Mouse (Mus musculus): Measurements from ENCODE around the gene Zfp62. TPM values are rescaled to one million over a fixed set of nuclear protein-coding genes. Genes with fewer than 3 reads are reported as not detected.

Zfp62 gene
- total RNA-seq, 1 experiment from 2014 or later, result 91.8 TPM

DNA sequence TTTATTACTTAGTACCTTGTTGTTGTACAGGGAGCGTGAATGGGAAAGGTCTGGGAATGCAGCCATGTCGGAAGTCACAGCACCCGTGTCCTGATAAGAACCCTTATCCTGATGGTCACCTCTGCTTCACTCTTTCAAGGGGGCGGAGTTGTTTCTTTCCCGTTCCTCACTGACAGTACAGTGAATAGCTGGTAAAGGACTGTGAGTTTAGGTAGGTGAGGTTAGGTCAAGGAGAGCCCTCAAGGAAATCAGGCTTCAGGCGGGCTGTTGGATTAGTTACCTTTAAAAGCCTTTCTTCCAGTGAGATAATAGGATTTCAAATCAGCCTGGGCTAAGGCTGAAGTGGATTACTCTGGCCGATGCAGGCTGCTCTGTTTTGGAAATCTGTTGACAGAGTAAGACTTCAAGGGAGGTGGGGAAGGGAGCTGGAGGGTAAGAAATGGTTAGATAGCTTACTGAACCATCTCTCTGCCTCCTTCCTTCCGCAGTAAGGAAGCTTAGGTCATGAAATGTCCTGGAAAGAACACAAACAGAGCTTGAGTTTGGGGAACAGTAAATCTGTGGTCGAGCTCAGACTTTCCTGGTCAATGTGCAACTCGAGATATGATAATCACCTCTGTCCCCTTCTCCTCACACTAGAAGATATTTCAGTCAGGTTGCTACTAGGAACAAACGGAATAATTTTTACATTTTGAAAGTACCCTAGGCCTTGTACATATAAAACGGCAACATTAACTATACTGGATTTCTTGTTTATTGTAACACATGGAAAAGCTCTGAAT, 42.7 kb downstream of the Zfp62 start:
- ATAC-seq (ENCODE audit: extremely low read depth, insufficient number of reproducible peaks, low FRiP score, poor library complexity, severe bottlenecking), result no peak

DNA sequence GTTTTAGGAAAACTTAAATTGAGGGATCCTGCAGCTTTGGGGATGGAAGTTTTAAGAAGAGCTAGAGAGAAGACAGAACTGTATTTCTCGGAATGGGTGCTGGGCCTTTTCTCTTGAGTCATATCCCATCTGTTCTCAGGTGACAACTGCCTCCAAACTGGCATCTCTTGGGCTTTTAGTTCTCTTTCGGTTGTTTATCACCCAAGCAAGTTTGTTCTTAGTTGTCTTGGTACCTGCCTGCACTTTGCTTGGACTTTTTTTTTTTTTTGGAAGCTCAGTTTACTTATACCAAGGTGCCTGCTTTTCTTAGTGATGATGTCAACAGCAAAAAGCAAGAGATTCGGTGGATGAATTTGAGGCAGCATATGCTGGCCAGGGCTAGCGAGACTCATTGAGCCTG, 43.4 kb downstream of the Zfp62 start:
- ATAC-seq (ENCODE audit: extremely low read depth, insufficient number of reproducible peaks, low FRiP score, poor library complexity, severe bottlenecking), result no peak

DNA sequence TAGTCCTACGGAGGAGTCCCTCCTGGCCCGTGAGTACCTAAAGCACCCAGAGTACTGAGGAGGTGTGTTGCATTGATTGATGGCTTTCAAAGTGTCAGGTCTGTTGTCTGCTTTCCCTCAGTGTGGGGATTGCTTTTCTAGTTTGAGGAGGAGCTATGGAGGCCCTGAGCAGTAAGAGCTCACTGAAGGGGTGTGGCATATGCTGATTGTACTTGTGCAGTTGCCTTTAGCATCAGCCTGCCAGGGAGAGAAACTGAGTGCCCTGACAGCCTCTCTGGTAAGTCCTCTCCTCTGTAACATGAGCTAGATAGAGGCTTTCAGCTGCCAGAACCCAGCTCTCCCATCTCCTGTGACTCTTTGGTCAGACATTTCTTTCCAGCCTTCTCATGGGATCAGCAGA, 44.2 kb downstream of the Zfp62 start:
- no peak for ATAC-seq (ENCODE audit: extremely low read depth, insufficient number of reproducible peaks, low FRiP score, poor library complexity, severe bottlenecking)

DNA sequence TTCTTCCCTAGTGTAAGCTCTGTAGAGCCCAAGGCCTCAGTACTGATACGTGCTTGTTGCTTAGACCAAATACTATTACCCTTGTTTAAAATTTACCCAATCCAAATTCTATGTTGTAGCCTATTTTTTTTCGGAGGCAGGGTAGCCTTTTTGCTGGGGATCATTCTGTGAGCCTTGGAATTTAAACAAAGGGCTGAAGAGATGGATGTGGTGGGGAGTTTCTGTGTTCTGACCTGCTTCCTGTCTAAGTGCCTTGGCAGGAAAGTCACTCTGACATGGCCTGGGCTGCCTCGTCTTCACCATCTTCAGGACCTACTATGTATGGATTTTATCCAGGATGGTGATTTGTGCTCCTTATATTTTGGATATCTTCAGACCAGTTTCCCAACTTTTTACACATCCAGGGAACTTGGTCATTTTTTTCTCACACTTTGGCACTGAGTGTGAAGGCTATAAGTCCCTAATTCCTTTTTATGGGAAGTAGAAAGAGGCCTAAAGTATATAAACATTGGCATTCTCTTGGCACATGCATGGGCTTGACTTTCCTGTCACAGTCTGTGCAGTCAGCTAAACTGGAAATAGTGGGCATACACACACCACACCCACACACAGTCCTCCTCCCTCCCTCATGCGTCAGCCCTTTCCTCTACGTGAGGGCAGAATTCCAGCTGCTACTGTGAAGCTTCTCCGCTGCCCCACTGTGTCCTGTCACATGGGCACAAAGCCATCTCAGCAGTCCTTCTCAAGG, 45.3 kb downstream of the Zfp62 start:
- ATAC-seq (ENCODE audit: extremely low read depth, insufficient number of reproducible peaks, low FRiP score, poor library complexity, severe bottlenecking), result no peak

DNA sequence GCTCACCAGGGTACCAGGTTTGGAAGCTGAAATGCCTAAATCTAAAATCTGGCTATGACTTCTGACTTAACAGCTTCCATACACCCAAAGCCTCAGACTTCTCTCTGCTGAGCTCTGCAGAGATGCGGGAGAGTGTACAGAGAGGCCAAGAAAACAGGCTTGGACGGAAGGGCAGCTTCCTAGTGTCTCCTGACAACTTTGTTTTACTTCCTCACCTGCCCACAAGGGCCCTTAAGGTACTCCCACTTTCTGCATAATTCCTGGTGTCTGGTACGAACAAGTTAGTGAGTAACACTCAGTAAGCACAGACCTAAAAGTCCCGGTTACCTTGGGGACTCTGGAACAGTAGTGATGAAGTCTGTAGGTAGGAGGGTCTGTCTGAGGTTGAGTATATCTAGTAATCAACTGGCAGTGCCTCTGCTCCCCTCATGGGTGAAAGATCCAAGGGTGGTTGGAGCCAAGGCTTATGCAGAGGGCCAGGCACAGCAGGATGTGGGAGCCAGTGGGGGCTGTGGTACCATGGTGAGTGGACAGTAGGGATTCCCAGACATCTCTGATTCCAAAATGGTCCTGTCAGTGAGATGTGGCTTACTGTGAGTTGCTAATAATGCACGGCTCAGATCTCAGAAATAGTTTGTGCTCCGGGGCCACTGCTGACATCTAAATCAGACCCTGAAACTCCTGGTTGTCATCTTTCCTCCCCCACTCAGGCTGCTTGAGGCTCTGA, 46.0 kb downstream of the Zfp62 start:
- ATAC-seq (ENCODE audit: extremely low read depth, insufficient number of reproducible peaks, low FRiP score, poor library complexity, severe bottlenecking), result no peak

DNA sequence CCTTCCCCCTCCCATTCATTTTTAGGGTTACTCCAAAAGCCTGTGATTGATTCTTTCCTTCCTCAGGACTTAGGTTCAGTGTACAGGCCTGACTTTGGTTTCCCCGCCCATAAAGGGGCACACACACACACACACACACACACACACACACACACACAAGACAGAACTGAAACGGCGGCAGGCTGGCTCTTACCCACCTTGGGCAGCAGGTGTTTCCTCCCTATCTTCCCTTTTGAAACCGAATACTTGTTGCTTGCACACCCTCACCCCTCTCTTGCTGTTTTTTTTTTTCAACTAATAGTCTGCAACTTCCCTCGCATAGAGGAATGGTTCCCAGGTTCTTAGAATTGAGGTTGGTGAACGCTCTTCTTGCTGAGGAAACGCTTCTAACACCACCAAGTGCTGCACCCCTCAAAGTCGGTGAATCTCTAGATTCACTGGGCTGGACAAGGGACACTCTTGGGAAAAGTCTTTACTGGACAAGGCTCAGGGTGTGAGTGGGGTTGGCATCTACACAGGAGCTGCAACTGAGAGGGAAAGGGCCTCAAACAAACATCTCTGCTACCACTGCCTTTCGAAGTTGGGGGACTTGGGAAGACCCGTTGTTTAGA, 46.8 kb downstream of the Zfp62 start:
- peak; percentile 73 for ATAC-seq (ENCODE audit: extremely low read depth, insufficient number of reproducible peaks, low FRiP score, poor library complexity, severe bottlenecking)

DNA sequence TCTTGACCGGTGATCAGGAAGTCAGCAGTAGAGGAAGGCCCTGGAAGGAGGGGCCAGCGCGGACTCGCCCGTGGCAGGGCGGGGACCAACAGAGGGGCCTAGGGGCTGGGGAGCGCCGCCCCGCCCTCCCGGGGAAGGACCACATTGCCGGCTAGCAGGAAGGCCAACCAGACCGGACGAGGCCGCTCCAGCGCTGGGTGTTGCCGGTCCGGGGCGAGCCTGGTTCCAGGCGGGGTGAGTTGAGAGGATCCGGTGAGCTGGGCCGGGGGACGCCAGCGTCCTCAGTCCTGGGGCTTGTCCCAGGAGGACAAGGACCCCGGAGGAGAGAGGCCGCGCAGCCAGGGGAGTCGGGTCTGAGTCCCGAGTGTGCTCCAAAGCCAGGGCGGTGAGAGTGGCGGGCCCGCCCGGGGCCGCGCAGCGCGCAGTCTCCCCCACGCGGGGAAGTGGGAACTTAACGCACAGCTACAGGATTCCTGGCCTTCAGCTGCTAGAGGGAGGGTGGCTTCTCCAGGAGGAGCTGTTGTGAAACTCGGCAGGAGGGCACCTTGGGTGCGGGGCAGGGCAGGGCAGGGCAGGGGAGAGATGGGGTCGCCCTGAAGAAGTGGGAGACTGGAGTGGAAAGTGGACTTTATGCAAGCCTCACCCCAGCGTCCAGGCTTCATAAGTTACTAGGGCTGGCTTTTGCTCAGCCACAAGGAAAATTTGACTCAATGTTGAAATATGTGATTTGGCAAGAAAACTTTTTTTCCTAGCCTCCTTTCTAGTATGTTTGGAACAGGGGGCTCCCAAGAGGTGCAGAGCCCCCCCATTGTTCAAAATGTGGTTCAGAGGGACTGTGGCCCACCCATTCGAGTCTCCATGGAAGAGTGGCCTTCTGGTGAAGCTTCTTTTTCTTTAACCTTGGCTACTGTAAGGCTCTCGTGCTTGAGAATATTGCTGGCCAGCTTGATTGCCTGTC, 47.6 kb downstream of the Zfp62 start:
- peak; percentile 61 for ATAC-seq (ENCODE audit: extremely low read depth, insufficient number of reproducible peaks, low FRiP score, poor library complexity, severe bottlenecking)

DNA sequence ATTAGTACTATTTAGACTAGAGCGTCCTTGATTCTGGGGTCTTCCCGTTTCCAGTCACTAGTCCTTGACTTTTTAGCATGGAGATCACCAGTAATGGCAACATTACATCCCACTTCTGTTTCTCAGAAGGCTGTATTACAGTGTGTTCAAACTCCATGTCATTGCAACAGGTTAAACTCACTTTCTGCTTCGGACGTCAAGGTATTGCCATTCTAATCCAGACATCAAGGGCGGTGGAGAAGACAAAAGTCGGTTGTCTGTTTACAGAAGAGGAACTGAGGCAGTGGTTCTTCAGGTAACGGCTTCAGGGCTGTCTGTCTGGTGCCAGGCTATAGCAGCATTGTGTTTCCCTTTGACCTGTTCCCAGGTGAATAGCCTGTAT, 48.3 kb downstream of the Zfp62 start:
- ATAC-seq (ENCODE audit: extremely low read depth, insufficient number of reproducible peaks, low FRiP score, poor library complexity, severe bottlenecking), result no peak

DNA sequence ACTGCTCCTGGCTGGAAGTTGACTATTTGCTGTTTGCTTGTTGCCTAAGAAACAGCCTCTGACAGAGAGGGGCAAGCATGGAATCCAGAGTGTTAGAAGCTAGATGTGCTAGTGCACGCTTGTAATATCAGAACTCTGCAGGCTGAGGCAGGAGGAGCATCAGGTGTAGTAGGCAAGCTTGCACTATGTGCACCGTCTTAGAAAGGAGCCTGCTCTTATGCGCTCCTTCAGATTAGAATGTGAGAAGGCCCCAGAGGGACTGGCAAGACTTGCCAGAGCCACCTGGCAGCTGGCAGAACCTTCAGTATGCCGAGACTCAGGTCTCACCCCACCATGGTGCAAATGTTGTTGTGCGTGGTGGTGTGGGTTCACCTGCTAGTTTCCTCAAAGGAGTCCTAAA, 49.0 kb downstream of the Zfp62 start:
- ATAC-seq (ENCODE audit: extremely low read depth, insufficient number of reproducible peaks, low FRiP score, poor library complexity, severe bottlenecking), result no peak

DNA sequence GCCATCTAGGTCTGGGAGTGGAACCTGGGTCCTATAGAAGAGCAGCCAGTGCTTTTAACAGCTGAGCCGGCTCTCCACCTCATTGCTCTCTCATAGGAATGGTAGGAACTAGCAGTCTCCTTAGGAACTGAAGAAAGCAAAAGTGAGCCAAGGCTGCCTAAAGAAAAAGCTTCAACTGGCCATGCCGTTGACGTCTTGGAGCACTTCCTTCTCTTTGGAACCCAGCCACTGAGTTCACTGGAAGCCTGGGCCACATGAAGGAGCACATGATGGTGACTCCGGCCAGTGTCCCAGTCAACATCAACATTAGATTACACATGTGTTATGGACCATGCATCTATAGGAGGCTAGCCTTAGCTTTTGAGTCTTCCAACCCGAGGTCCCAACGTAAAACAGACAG, 49.9 kb downstream of the Zfp62 start:
- no peak for ATAC-seq (ENCODE audit: extremely low read depth, insufficient number of reproducible peaks, low FRiP score, poor library complexity, severe bottlenecking)

DNA sequence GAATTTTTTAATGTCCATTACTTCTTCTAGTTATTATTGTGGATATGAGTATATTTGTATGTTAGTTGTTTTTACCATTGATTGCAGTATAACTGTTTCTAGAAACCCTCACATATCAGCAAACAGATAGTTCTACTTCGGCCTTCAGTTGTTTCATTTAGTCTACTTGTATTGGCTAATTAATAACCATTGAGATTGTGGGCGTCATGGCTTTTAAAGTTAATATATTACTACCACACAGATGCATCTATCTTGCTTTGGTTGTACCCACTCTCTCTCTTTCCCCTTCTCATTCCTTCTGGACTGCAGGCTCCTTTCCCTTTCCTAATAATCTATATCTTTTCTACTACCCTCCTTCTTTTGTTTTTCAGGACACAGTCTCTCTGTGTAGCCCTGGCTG, 56.2 kb downstream of the Zfp62 start:
- no peak for ATAC-seq (ENCODE audit: extremely low read depth, insufficient number of reproducible peaks, low FRiP score, poor library complexity, severe bottlenecking)

DNA sequence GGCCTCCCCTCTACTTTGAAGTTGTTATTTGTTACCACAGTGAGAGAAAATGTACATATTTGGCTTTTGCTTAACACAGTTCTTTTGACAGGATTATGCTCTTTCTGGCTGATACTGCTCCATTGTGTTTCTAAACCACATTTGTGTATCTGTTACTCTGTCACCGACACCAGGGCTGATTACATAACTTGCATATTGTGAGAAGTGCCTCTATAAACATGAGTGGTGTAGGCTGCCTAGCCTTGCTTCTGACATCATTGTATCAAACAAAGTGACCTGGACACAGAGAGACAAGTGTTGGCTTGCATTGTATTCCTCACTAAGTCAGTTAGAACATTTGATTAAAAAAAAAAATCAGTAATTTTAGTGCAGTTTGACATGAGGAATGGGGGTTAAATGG, 56.7 kb downstream of the Zfp62 start:
- ATAC-seq (ENCODE audit: extremely low read depth, insufficient number of reproducible peaks, low FRiP score, poor library complexity, severe bottlenecking), result no peak

DNA sequence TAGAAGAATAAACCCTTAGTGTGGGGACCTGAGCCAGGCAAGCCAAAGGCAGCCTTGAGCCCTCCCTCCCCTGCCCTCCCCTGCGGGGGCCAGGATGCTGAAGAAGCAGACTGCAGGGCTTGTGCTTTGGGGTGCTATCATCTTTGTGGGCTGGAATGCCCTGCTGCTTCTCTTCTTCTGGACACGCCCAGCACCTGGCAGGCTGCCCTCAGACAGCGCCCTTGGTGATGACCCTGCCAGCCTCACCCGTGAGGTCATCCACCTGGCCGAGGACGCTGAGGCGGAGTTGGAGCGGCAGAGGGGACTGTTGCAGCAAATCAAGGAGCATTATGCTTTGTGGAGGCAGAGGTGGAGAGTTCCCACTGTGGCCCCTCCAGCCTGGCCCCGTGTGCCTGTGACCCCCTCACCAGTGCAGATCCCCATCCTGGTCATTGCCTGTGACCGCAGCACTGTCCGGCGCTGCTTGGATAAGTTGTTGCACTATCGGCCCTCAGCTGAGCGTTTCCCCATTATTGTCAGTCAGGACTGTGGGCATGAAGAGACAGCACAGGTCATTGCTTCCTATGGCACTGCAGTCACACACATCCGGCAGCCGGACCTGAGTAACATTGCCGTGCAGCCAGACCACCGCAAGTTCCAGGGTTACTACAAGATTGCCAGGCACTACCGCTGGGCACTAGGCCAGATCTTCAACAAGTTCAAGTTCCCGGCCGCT, 57.7 kb downstream of the Zfp62 start:
- ATAC-seq (ENCODE audit: extremely low read depth, insufficient number of reproducible peaks, low FRiP score, poor library complexity, severe bottlenecking), result peak; percentile 17; the same call in 1 of the 2 replicates

DNA sequence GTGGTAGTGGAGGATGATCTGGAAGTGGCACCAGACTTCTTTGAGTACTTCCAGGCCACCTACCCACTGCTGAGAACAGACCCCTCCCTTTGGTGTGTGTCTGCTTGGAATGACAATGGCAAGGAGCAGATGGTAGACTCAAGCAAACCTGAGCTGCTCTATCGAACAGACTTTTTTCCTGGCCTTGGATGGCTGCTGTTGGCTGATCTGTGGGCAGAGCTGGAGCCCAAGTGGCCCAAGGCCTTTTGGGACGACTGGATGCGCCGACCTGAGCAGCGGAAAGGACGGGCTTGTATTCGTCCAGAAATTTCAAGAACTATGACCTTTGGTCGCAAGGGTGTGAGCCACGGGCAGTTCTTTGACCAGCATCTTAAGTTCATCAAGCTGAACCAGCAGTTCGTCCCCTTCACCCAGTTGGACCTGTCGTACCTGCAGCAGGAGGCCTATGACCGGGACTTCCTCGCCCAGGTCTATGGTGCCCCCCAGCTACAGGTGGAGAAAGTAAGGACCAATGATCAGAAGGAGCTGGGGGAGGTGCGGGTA, 58.3 kb downstream of the Zfp62 start:
- no peak for ATAC-seq (ENCODE audit: extremely low read depth, insufficient number of reproducible peaks, low FRiP score, poor library complexity, severe bottlenecking)

DNA sequence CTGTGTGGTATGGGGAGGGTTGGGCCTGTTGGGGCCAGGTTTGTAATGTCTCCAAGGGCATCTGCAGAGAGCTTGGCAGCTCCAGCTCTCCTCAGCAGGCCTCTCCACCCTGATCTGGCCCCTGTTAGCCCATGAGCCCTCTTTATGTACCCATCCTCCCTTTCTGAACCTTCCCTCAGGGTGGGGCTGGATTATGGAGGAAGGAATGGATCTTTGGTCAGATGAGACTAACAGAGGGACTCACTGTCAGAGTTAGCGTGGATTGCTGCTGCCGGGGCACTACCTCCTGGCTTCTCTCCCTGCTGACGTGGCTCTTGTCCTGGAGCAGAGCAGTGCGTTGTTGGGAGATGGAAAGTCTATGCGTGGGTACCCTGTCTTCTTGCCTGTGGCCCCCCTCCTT, 59.2 kb downstream of the Zfp62 start:
- ATAC-seq (ENCODE audit: extremely low read depth, insufficient number of reproducible peaks, low FRiP score, poor library complexity, severe bottlenecking), result no peak

DNA sequence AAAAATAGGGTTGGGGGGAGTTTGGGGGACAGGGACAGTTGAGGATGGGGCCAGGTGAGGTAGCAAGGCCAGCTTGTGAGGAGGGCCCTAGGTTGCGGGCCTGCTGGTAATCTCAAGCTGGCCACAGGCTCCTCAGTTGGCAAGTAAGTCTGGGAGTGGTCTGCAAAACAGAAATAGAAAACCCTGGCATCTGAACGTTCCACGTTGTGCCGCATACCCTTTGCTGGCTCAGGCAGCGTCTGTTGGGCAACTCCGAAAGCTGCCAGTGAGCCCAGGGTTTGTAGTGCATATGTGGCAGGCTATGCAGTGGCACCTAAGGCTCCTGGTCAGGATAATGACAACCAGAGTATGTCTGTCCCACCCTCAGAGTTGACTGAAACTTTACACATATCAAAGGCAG, 60.1 kb downstream of the Zfp62 start:
- no peak for ATAC-seq (ENCODE audit: extremely low read depth, insufficient number of reproducible peaks, low FRiP score, poor library complexity, severe bottlenecking)

DNA sequence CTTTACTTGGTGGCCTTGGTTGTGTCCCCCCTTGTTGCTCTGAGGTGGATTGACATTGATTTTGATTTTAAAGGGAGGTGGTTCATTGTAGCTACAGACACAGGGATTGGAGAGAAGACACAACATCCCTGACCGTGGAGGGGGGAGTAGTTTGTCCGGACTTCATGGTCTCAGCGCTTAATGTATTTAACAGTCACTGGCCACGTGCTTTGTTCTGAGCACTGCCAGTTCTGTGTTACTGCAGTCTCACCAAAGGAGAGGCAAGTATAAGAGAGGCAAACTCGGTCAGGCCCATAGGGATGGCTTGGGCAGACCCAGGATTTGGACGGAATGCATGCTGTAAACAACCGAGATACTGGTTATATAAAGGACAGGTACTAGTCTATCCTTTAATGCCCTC, 61.0 kb downstream of the Zfp62 start:
- no peak for ATAC-seq (ENCODE audit: extremely low read depth, insufficient number of reproducible peaks, low FRiP score, poor library complexity, severe bottlenecking)

DNA sequence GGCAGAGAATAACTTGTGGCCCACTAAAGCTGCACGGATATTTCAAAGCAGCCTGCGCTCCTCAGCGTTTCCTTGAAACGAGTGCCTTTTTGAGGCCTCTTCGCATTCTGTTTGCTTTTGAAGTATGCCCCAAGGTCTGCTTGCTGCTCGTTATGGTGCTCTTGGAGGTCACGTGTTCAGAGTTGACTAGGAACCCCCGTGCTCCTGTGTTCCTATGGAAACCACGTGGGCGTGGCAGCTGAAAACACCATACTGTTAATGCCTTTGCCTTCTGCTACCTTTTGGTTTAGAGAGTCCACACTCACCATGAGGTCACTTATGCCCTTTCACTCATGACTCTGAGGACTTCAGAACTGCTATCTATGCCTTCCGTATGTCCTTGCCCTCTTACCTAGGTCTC, 61.5 kb downstream of the Zfp62 start:
- no peak for ATAC-seq (ENCODE audit: extremely low read depth, insufficient number of reproducible peaks, low FRiP score, poor library complexity, severe bottlenecking)
